Mouse (Mus musculus): ENCODE data around the gene Rbm14. TPM values are rescaled to one million over a fixed set of nuclear protein-coding genes. Genes with fewer than 3 reads are reported as not detected.
"Not testable (repeated sequence)": the region's sequence is repeated elsewhere in the genome, so short reads cannot be mapped to it uniquely, and the experiment has no call there.

Gene Rbm14
- polyA plus RNA-seq, 1 experiment from 2014 or later, result 80.0 TPM

DNA sequence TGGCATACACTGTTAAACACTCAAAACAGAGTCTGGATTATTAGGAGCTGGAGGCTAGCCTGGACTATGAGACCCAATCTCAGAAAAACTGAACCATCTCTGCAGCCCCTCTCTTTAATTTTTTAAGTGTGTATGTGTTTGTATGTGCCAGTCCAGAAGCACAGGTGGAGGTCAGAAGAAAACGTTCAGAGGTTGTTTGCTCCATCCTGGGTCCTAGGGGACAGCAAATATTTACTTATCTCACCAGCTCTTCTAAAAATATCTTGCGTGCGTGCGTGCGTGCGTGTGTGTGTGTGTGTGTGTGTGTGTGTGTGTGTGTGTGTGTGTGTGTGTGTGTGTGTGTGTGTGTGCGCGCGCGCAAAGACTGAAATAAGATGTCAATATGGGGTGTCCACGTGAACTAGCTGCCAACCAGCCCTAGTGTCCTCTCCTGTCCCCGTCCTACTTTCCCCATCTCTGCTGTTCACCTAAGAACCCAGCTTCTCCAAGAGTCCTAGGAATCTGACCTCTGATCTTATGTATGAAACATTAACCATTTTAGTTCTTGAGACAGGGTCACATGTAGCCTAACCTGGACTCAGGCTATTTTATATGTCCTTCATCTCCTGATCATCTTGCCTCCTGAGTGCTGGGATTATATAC lies 43.8 kb downstream of the Rbm14 start:
- Histone ChIP-seq H3K27ac (no peak overlapping the region), H3K4me2 (replicated peaks) (no peak overlapping the region), H3K4me3 (replicated peaks) (no peak overlapping the region), H3K9ac (no peak overlapping the region), H3K9me3 (no peaks in the 10 kb centered on the region), H3K36me3 (peaks cover 23% of the 10 kb centered on the region), H3K4me1 (replicated peaks) (no peaks in the 10 kb centered on the region), H3K27me3 (replicated peaks) (no peaks in the 10 kb centered on the region)
- ATAC-seq, result no peak
- 68% methylated on average over 8 of the region's 12 CpGs for WGBS

DNA sequence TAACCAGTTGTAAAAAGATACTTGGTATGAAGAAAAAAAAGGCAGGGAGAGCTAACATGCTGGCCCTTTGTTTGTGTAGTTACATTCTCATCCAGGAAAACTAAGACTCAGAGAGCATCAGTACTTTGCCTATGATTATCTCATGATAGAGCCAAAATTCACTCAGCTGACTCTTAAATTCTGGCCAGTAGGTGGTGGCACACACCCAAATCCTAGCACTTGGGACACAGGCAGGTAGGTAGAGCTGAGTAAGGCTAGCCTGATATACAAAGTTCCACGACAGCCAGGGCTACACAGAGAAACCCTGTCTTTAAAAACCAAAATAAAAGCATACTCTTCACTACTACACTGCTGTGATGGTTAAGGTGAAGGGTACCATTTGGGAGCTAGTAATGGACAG lies 48.6 kb downstream of the Rbm14 start:
- Histone ChIP-seq H3K9ac (no peak overlapping the region), H3K27ac (no peak overlapping the region), H3K27me3 (replicated peaks) (no peaks in the 10 kb centered on the region), H3K4me3 (replicated peaks) (no peak overlapping the region), H3K4me1 (replicated peaks) (peaks cover 6% of the 10 kb centered on the region), H3K4me2 (replicated peaks) (no peak overlapping the region), H3K9me3 (no peaks in the 10 kb centered on the region), H3K36me3 (peaks cover 18% of the 10 kb centered on the region)
- 55% methylated on average over 1 of the region's 1 CpGs for WGBS
- no peak for ATAC-seq

DNA sequence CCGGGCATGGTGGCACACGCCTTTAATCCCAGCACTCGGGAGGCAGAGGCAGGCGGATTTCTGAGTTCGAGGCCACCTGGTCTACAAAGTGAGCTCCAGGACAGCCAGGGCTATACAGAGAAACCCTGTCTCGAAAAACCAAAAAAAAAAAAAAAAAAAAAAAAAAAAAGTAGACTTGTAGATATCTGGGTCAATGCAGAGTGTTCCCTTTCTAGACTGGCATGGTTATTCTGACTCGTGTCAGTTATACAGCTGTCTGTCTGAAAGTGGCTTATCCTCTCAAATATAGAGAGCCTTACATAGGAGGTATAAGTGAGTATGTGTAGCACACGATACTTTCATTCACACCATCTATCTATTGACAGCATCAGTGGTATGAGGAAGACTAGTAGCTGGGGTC lies 50.9 kb downstream of the Rbm14 start:
- ATAC-seq; H3K27ac ChIP-seq; H3K4me3 ChIP-seq (replicated peaks); H3K27me3 ChIP-seq (replicated peaks); H3K9me3 ChIP-seq; H3K9ac ChIP-seq; H3K4me2 ChIP-seq (replicated peaks): not testable (repeated sequence)
- H3K4me1 ChIP-seq (replicated peaks), result peaks cover 11% of the 10 kb centered on the region
- 86% methylated on average over 8 of the region's 8 CpGs for WGBS
- H3K36me3 ChIP-seq, result peaks cover 10% of the 10 kb centered on the region; the same call in 1 of the 2 replicates

DNA sequence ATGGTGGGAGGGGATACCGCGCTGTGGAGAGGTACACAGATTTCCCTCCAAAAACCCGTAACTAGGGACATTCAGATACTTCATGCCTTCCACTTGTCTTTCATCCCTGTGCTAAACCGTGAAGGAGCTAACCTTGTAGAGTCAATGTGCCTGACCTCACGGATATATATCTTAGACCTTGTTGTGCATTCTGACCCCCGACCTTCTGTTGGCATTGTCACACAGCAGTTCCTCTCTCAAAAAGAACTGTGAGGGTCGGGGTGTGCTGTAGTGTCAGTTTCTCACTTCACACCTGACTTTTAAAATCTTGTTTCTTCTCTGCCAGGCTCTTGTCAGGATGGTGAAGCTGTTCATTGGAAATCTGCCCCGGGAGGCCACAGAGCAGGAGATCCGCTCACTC lies 54.5 kb downstream of the Rbm14 start:
- Histone ChIP-seq H3K4me3 (replicated peaks) (peak overlapping the region; percentile 68), H3K9ac (peak overlapping the region; percentile 67), H3K4me1 (replicated peaks) (peaks cover 11% of the 10 kb centered on the region), H3K27ac (peak overlapping the region; percentile 96), H3K27me3 (replicated peaks) (no peaks in the 10 kb centered on the region), H3K9me3 (no peaks in the 10 kb centered on the region), H3K36me3 (peaks cover under 1% of the 10 kb centered on the region; the same call in 1 of the 2 replicates), H3K4me2 (replicated peaks) (peak overlapping the region; percentile 84)
- WGBS, result 3% methylated on average over 9 of the region's 9 CpGs
- ATAC-seq, result no peak

DNA sequence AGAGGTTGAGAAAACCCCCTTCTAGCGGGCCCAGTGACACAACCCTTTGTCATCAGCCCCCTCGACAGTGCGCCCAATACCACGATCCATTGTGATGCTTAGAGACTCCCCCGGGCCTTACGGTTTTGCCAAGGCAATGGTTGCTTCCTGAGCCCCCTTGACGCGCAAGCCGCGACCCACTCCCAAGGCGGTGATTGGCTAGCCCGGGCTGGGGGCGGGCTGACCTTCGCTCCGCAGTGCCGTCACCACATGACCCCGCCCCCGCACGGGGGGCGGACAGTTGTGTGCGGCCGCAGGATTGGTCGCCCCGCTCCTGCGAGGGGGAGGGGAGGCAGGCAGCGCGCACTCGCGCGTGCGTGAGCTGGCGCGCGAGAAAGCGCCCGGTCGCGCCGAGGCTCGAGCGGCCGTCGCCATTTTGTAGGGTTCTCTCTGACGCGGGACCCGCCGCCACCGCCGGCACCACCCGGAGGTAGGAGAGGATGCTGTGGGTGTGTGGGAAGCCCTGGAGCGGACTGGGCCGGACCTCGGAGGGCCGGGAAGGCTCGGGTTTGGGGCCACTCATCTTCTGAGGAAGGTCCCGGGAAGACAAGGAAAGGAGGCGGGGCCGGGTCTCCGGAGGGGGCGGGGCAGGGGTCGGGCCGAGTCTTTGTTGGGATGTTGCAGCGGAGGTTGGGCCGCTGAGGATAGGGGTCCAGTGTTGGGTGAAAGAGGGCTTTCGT lies 55.1 kb downstream of the Rbm14 start, which contains the start of gene Rbm4b:
Gene Rbm4b, plus strand, starts transcription at position 305 of the 719 bp plus-strand sequence.
- Histone ChIP-seq H3K4me3 (replicated peaks) (peak within 1 kb of the TSS; percentile 68), H3K27ac (peak within 1 kb of the TSS; percentile 96), H3K9me3 (no peaks in the 10 kb centered on the region), H3K27me3 (replicated peaks) (no peaks in the 10 kb centered on the region), H3K4me2 (replicated peaks) (peak within 1 kb of the TSS; percentile 84), H3K4me1 (replicated peaks) (peaks cover 11% of the 10 kb centered on the region), H3K9ac (peak within 1 kb of the TSS; percentile 67), H3K36me3 (no peaks in the 10 kb centered on the region)
- WGBS, result under 1% methylated on average over 65 of the region's 65 CpGs
- peak; percentile 98 for ATAC-seq

DNA sequence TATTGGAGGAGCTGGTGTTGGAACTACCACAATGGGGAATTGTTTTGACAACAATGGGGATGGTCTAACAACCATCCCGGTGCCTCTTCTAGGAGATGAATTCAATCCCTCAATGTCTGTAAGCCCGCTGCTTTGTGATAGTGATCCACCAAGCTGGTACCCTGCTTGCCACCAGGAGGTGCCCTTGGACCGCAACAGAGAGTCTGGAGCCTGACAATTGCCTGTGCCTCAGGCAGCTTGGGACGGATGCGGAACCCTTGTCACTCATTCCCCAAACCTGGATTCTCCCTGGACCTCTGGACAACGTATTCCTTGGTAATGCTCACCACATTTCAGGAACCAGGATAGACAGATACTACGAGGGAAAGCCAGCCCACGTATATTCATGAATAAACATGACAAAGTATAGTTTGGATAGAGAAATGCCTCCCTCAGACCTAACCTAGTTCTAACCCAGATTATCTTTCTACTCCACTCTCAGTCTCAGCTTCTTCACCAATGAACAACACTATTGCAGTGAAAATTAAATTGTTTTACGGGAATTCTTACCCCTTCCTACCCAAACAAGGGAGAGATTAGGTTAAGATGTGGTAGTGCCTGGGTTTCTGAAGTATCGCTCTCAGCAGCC lies 55.8 kb downstream of the Rbm14 start:
- Histone ChIP-seq H3K4me1 (replicated peaks) (peaks cover 11% of the 10 kb centered on the region), H3K9me3 (no peaks in the 10 kb centered on the region), H3K4me2 (replicated peaks) (peak overlapping the region; percentile 84), H3K27ac (peak overlapping the region; percentile 96), H3K4me3 (replicated peaks) (peak overlapping the region; percentile 68), H3K27me3 (replicated peaks) (no peaks in the 10 kb centered on the region), H3K9ac (peak overlapping the region; percentile 67), H3K36me3 (no peaks in the 10 kb centered on the region)
- peak; percentile 71 for ATAC-seq
- WGBS, result under 1% methylated on average over 10 of the region's 10 CpGs

Other genes starting within 250 kb of the Rbm14 start
- 6.5 and 7.8 TPM in 2 replicates for gene Lrfn4, start 196.0 kb downstream of the Rbm14 start, polyA plus RNA-seq (2015; fragmentation: Nextera tagmentation; extraction: Ambion mirVana)
- gene Rce1, start 186.0 kb downstream of the Rbm14 start, polyA plus RNA-seq (2015; fragmentation: Nextera tagmentation; extraction: Ambion mirVana), result 61.5 and 68.8 TPM in 2 replicates
- gene Gm960, start 113.0 kb downstream of the Rbm14 start, polyA plus RNA-seq (2015; fragmentation: Nextera tagmentation; extraction: Ambion mirVana), result 1.4 and 2.7 TPM in 2 replicates
- gene Sptbn2, start 100.5 kb downstream of the Rbm14 start, polyA plus RNA-seq (2015; fragmentation: Nextera tagmentation; extraction: Ambion mirVana), result 1.4 and 1.7 TPM in 2 replicates
- gene Rbm4b, start 55.1 kb downstream of the Rbm14 start, polyA plus RNA-seq (2015; fragmentation: Nextera tagmentation; extraction: Ambion mirVana), result 47.1 and 47.4 TPM in 2 replicates
- gene Rbm4, start 17.7 kb downstream of the Rbm14 start, polyA plus RNA-seq (2015; fragmentation: Nextera tagmentation; extraction: Ambion mirVana), result 43.8 and 51.0 TPM in 2 replicates
- 32.4 and 35.3 TPM in 2 replicates for gene Gm21992, start within 50 bp of the Rbm14 start, polyA plus RNA-seq (2015; fragmentation: Nextera tagmentation; extraction: Ambion mirVana)
- 51.3 and 56.7 TPM in 2 replicates for gene Ccs, start 27.7 kb upstream of the Rbm14 start, polyA plus RNA-seq (2015; fragmentation: Nextera tagmentation; extraction: Ambion mirVana)
- not detected in 2 replicates for gene Ccdc87, start 27.7 kb upstream of the Rbm14 start, polyA plus RNA-seq (2015; fragmentation: Nextera tagmentation; extraction: Ambion mirVana)
- gene Ctsf, start 43.5 kb upstream of the Rbm14 start, polyA plus RNA-seq (2015; fragmentation: Nextera tagmentation; extraction: Ambion mirVana), result 25.2 and 26.3 TPM in 2 replicates
- 1.2 and 1.7 TPM in 2 replicates for gene Actn3, start 66.3 kb upstream of the Rbm14 start, polyA plus RNA-seq (2015; fragmentation: Nextera tagmentation; extraction: Ambion mirVana)
- 9.8 and 10.3 TPM in 2 replicates for gene Zdhhc24, start 67.0 kb upstream of the Rbm14 start, polyA plus RNA-seq (2015; fragmentation: Nextera tagmentation; extraction: Ambion mirVana)
- gene Bbs1, start 95.0 kb upstream of the Rbm14 start, polyA plus RNA-seq (2015; fragmentation: Nextera tagmentation; extraction: Ambion mirVana), result 2.3 TPM in 2 replicates
- gene Dpp3, start 116.7 kb upstream of the Rbm14 start, polyA plus RNA-seq (2015; fragmentation: Nextera tagmentation; extraction: Ambion mirVana), result 126 and 135 TPM in 2 replicates
- gene Peli3, start 131.5 kb upstream of the Rbm14 start, polyA plus RNA-seq (2015; fragmentation: Nextera tagmentation; extraction: Ambion mirVana), result 2.0 and 2.4 TPM in 2 replicates
- 102 and 116 TPM in 2 replicates for gene Mrpl11, start 150.5 kb upstream of the Rbm14 start, polyA plus RNA-seq (2015; fragmentation: Nextera tagmentation; extraction: Ambion mirVana)
- 0.21 and 0.24 TPM in 2 replicates for gene Npas4, start 178.7 kb upstream of the Rbm14 start, polyA plus RNA-seq (2015; fragmentation: Nextera tagmentation; extraction: Ambion mirVana)
- gene Slc29a2, start 212.2 kb upstream of the Rbm14 start, polyA plus RNA-seq (2015; fragmentation: Nextera tagmentation; extraction: Ambion mirVana), result 4.6 and 4.9 TPM in 2 replicates
- 36.1 and 36.2 TPM in 2 replicates for gene B4gat1, start 227.2 kb upstream of the Rbm14 start, polyA plus RNA-seq (2015; fragmentation: Nextera tagmentation; extraction: Ambion mirVana)
- gene AC124502.3, start 227.3 kb upstream of the Rbm14 start, polyA plus RNA-seq (2015; fragmentation: Nextera tagmentation; extraction: Ambion mirVana), result 2.4 and 2.8 TPM in 2 replicates
- 37.5 and 44.7 TPM in 2 replicates for gene Brms1, start 229.7 kb upstream of the Rbm14 start, polyA plus RNA-seq (2015; fragmentation: Nextera tagmentation; extraction: Ambion mirVana)
- 2.7 and 3.9 TPM in 2 replicates for gene Rin1, start 238.8 kb upstream of the Rbm14 start, polyA plus RNA-seq (2015; fragmentation: Nextera tagmentation; extraction: Ambion mirVana)

All from intestine, embryonic 15.5 days (tissue).